Mouse (Mus musculus) stomach, postnatal 0 days (tissue): Measurements from ENCODE around the gene Gmds.

Experiments
- CTCF ChIP-seq: IDR thresholded peaks from 2 replicates; pipeline ENCODE4 v1.5.1; 2016; ENCODE audit warnings: antibody characterized with exemption, low read depth, mild to moderate bottlenecking, moderate library complexity
- EP300 ChIP-seq: optimal IDR thresholded peaks from 2 replicates; pipeline ENCODE3; 2016; ENCODE audit warnings: antibody characterized with exemption

DNA sequence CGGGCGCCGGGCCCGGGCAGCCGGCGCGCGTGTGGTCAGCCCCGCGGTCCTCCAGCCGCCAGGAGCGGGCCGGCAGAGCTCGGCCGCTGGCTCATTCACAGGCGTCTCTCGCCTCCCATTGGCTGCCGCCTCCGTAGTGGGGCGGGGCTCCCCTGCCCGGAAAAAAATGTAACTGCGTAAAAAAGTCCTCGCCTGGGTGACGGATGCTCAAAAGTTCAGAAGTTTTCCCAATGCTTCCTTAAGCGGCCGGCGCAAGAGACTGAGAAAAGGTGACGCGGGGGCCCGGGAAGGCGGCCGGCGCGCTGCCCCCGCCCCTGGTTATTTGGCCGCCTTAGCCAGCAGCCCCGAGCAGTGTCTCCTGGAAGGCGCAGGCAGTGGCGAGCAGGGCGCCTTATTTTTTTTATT, 532.1 kb downstream of the Gmds start, which contains the start of gene Foxc1:
- no peak for TF ChIP-seq EP300
- TF ChIP-seq CTCF, result no peak
